Mouse (Mus musculus) MEL (cell line): Measurements from ENCODE around the gene Trpm1. TPM values are rescaled to one million over a fixed set of nuclear protein-coding genes. Genes with fewer than 3 reads are reported as not detected.

Experiments
- DNase-seq: peaks from one replicate; pipeline ENCODE4 v3.0.0; 2011; ENCODE audit warnings: low read depth, low spot score
- H3K27ac ChIP-seq: 2 replicates; pipeline ENCODE4 v1.5.1; 2012; ENCODE audit warnings: low read depth, mild to moderate bottlenecking, control low read depth, low read length, moderate library complexity; ENCODE audit not compliant: control insufficient read depth
- H3K27me3 ChIP-seq, 2 experiments: fragments of 150-350 bp in 1 of 2; sonication (generic) in 1 of 2; 2 replicates each; pipeline ENCODE4 v1.6.1; 2012; ENCODE audit warnings: low read length in 2 of 2, mild to moderate bottlenecking in 2 of 2, improper control_type of control experiment in 1 of 2, moderate library complexity in 1 of 2; ENCODE audit not compliant: insufficient read depth in 2 of 2, control insufficient read depth in 1 of 2
- H3K36me3 ChIP-seq, 2 experiments: 2 replicates each; pipeline ENCODE4 v1.6.1; 2012 to 2014; ENCODE audit warnings: low read length in 2 of 2, improper control_type of control experiment in 1 of 2, inconsistent platforms in 1 of 2, mild to moderate bottlenecking in 1 of 2; ENCODE audit not compliant: insufficient read depth in 2 of 2, control insufficient read depth in 1 of 2
- H3K4me1 ChIP-seq, 2 experiments: fragments of 150-350 bp in 1 of 2; sonication (generic) in 1 of 2; 2 replicates each; pipeline ENCODE4 v1.6.1; 2012; ENCODE audit warnings: low read length in 2 of 2, improper control_type of control experiment in 1 of 2, mild to moderate bottlenecking in 1 of 2; ENCODE audit not compliant: insufficient read depth in 2 of 2, control insufficient read depth in 1 of 2
- H3K4me3 ChIP-seq, 2 experiments: fragments of 150-350 bp in 1 of 2; sonication (generic) in 1 of 2; 2 replicates each; pipeline ENCODE4 v1.5.1; 2012; ENCODE audit warnings: low read depth in 2 of 2, low read length in 2 of 2, mild to moderate bottlenecking in 2 of 2, moderate library complexity in 2 of 2, control low read depth in 1 of 2, improper control_type of control experiment in 1 of 2; ENCODE audit not compliant: control insufficient read depth in 1 of 2, insufficient read depth in 1 of 2
- H3K79me2 ChIP-seq: 2 replicates; pipeline ENCODE4 v1.6.1; 2012; ENCODE audit warnings: mild to moderate bottlenecking, low read length, moderate library complexity; ENCODE audit not compliant: control insufficient read depth, poor library complexity, insufficient read depth
- H3K9ac ChIP-seq: 2 replicates; pipeline ENCODE4 v1.6.1; 2012; ENCODE audit warnings: low read depth, mild to moderate bottlenecking, control low read depth, low read length, moderate library complexity; ENCODE audit not compliant: control insufficient read depth, poor library complexity, severe bottlenecking
- H3K9me3 ChIP-seq: fragments of 150-350 bp; sonication (generic); replicated peaks from 2 replicates; pipeline ENCODE4 v1.6.1; 2012; ENCODE audit warnings: mild to moderate bottlenecking, low read length, improper control_type of control experiment, moderate library complexity; ENCODE audit not compliant: insufficient read depth
- BHLHE40 ChIP-seq: IDR thresholded peaks from 2 replicates; pipeline ENCODE4 v1.6.1; 2012; ENCODE audit warnings: low read depth, mild to moderate bottlenecking, inconsistent platforms, low read length, improper control_type of control experiment, borderline replicate concordance
- E2F4 ChIP-seq: IDR thresholded peaks from 2 replicates; pipeline ENCODE4 v1.6.1; 2011; ENCODE audit warnings: low read depth, low read length, improper control_type of control experiment, borderline replicate concordance
- GABPA ChIP-seq: IDR thresholded peaks from 2 replicates; pipeline ENCODE4 v1.6.1; 2012; ENCODE audit warnings: low read depth, mild to moderate bottlenecking, inconsistent platforms, low read length, improper control_type of control experiment, moderate library complexity
- GATA1 ChIP-seq: IDR thresholded peaks from 2 replicates; pipeline ENCODE4 v1.6.1; 2011; ENCODE audit warnings: low read depth, low read length, improper control_type of control experiment
- HCFC1 ChIP-seq: IDR thresholded peaks from 2 replicates; pipeline ENCODE4 v1.6.1; 2012; ENCODE audit warnings: low read depth, mild to moderate bottlenecking, inconsistent platforms, low read length, improper control_type of control experiment, moderate library complexity
- JUND ChIP-seq: IDR thresholded peaks from 2 replicates; pipeline ENCODE4 v1.6.1; 2011; ENCODE audit warnings: low read depth, mild to moderate bottlenecking, improper control_type of control experiment, low read length
- KAT2A ChIP-seq: conservative IDR thresholded peaks from 2 replicates; pipeline ENCODE4 v1.6.1; 2012; ENCODE audit warnings: low read depth, low read length, improper control_type of control experiment, inconsistent platforms
- MEF2A ChIP-seq: IDR thresholded peaks from 2 replicates; pipeline ENCODE4 v1.6.1; 2014; ENCODE audit warnings: low read depth, mild to moderate bottlenecking, inconsistent platforms, low read length, improper control_type of control experiment; ENCODE audit not compliant: poor library complexity, insufficient replicate concordance, severe bottlenecking; ENCODE audit errors: extremely low read depth
- MYB ChIP-seq: IDR thresholded peaks from 2 replicates; pipeline ENCODE4 v1.6.1; 2011; ENCODE audit warnings: mild to moderate bottlenecking, low read depth, low read length, improper control_type of control experiment
- NRF1 ChIP-seq: IDR thresholded peaks from 2 replicates; pipeline ENCODE4 v1.6.1; 2014; ENCODE audit warnings: low read depth, mild to moderate bottlenecking, inconsistent platforms, low read length, improper control_type of control experiment, moderate library complexity; ENCODE audit not compliant: poor library complexity, insufficient read depth, severe bottlenecking
- POLR2A ChIP-seq, 2 experiments: IDR thresholded peaks; 2 replicates each; pipeline ENCODE4 v1.6.1; 2011 to 2012; ENCODE audit warnings: low read length in 2 of 2, mild to moderate bottlenecking in 2 of 2, control low read depth in 1 of 2, improper control_type of control experiment in 1 of 2, low read depth in 1 of 2, moderate library complexity in 1 of 2; ENCODE audit not compliant: control insufficient read depth in 1 of 2, insufficient read depth in 1 of 2, poor library complexity in 1 of 2
- POLR2AphosphoS2 ChIP-seq: IDR thresholded peaks from 2 replicates; pipeline ENCODE4 v1.6.1; 2011; ENCODE audit warnings: low read length, improper control_type of control experiment
- POLR2AphosphoS5 ChIP-seq: IDR thresholded peaks from 2 replicates; pipeline ENCODE4 v1.6.1; 2012; ENCODE audit warnings: low read depth, borderline replicate concordance, mild to moderate bottlenecking, inconsistent platforms, low read length, moderate library complexity, mixed read lengths
- RAD21 ChIP-seq: IDR thresholded peaks from 2 replicates; pipeline ENCODE4 v1.6.1; 2011; ENCODE audit warnings: mild to moderate bottlenecking, low read depth, low read length, improper control_type of control experiment
- SMC3 ChIP-seq: IDR thresholded peaks from 2 replicates; pipeline ENCODE4 v1.6.1; 2011; ENCODE audit warnings: low read depth, low read length, improper control_type of control experiment
- TAL1 ChIP-seq: IDR thresholded peaks from 2 replicates; pipeline ENCODE4 v1.6.1; 2012; ENCODE audit warnings: mild to moderate bottlenecking, inconsistent platforms, low read length, moderate library complexity, mixed read lengths
- USF1 ChIP-seq: IDR thresholded peaks from 2 replicates; pipeline ENCODE4 v1.6.1; 2014; ENCODE audit warnings: low read depth, mild to moderate bottlenecking, inconsistent platforms, low read length, improper control_type of control experiment, moderate library complexity
- polyA plus RNA-seq, 2 experiments: library from polyadenylated mRNA; stranded (reverse) in 1 of 2; unstranded in 1 of 2; fragments of >175 nt in 1 of 2; fragments of >200 nt in 1 of 2; gene quantifications; 2 replicates each; pipeline versions ENCODE4 v1.2.1 to v1.2.4; 2012; ENCODE audit warnings: low replicate concordance in 2 of 2, low read depth in 1 of 2; ENCODE audit not compliant: insufficient read length in 2 of 2, insufficient read depth in 1 of 2, missing spikeins in 1 of 2
- total RNA-seq: library from RNA; depleted of rRNA; stranded (reverse); fragments of 300-350 nt; gene quantifications from 2 replicates; pipeline ENCODE4 v1.2.3, GENCODE M21; 2012

Gene Trpm1
- total and polyA plus RNA-seq, 3 experiments, result not detected

- Histone ChIP-seq H3K27ac (no peak overlapping the region), H3K36me3 (no peaks in the 10 kb centered on the region), H3K79me2 (no peaks in the 10 kb centered on the region), H3K4me1 (no peaks in the 10 kb centered on the region), H3K9me3 (no peaks in the 10 kb centered on the region), H3K9ac (no peak overlapping the region), H3K4me3 (no peak overlapping the region), H3K27me3 (peaks cover 0 to 3% of the 10 kb centered on the region in 2 experiments; a peak in 3 of 4 replicates)
- DNase-seq, result no peak
- TF ChIP-seq HCFC1 (no peak), RAD21 (no peak), BHLHE40 (no peak), GATA1 (no peak), E2F4 (no peak), KAT2A (no peak), USF1 (no peak)
These were observed 31.7 kb downstream of the Trpm1 start for GRCm38 (mm10) chr7:64185203-64185931.

DNA sequence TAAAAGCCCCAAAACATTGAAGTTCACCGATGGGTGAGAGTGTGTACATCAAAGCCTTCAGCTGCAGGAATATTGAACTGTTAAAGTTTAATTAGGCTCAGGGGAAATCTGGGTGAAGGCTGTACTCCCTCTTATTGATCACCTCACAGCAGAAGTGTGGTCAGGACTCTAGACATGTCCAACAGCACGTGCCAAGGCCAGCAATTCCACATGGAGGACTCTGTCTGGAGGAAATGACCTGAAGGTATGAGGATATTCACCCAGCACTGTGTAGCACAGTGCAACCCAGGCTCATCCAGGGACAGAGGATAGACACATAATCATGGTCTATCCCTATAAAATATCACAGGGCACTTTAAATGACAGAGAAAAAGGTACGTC is 32.3 kb downstream of the Trpm1 start:
- Histone ChIP-seq H3K79me2 (no peaks in the 10 kb centered on the region), H3K9ac (no peak overlapping the region), H3K9me3 (no peaks in the 10 kb centered on the region), H3K36me3 (no peaks in the 10 kb centered on the region), H3K27me3 (peaks cover 0 to 3% of the 10 kb centered on the region in 2 experiments; a peak in 3 of 4 replicates), H3K4me1 (no peaks in the 10 kb centered on the region), H3K4me3 (no peak overlapping the region), H3K27ac (no peak overlapping the region)
- TF ChIP-seq POLR2A (IDR thresholded peaks at IDR 0.05; ENCODE audit: control insufficient read depth in 1 of 2, insufficient read depth in 1 of 2, low read depth in 1 of 2, low read length in 2 of 2, poor library complexity in 1 of 2) (no peak), TAL1 (no peak), MYB (no peak), USF1 (no peak), SMC3 (no peak), POLR2AphosphoS5 (no peak), MEF2A (no peak), JUND (no peak), GABPA (no peak), NRF1 (no peak), POLR2AphosphoS2 (no peak)
- DNase-seq, result no peak
